Mouse (Mus musculus): ENCODE data around the gene Ano3. TPM values are rescaled to one million over a fixed set of nuclear protein-coding genes. Genes with fewer than 3 reads are reported as not detected.

The Ano3 gene
- polyA plus RNA-seq, 1 experiment from 2014 or later = 0.63 TPM

DNA sequence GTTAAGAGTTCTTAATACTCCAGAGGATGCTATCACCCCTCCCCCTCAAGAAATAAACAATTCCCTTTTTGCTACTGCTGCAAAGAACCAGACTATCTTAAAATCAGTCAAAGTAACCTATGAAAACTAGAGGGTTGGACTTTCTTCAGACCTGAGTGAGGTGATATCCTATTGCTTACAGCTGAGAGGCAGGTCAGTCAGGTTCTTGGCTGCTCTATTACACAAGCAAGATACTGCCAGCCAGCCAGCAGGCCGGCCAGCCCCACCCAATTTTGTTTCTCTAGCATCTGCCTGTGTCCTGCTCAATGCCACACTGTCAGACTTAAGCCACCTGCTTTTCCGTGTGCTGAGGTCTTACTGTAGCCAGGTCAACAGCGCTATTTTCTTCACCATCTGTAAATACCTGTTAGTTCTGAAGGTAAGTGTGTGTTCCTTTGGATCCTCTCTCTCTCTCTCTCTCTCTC, 229.4 kb downstream of the Ano3 start, which contains the start of gene Muc15:
Gene Muc15, plus strand, starts transcription at position 51 of the 464 bp plus-strand sequence.
- Histone ChIP-seq H3K27me3 (replicated peaks) (no peaks in the 10 kb centered on the region), H3K27ac (ENCODE audit: poor library complexity, severe bottlenecking) (no peak within 1 kb of the TSS), H3K36me3 (no peaks in the 10 kb centered on the region), H3K9me3 (replicated peaks) (no peaks in the 10 kb centered on the region), H3K4me3 (no peak within 1 kb of the TSS), H3K9ac (no peak within 1 kb of the TSS), H3K4me2 (no peak within 1 kb of the TSS), H3K4me1 (replicated peaks) (no peaks in the 10 kb centered on the region)
- ATAC-seq (ENCODE audit: insufficient number of reproducible peaks, low FRiP score) = no peak
- WGBS = 43% methylated on average over 3 of the region's 3 CpGs

GRCm38 (mm10) chr2:110719051-110719450, 231.7 kb downstream of the Ano3 start:
- ATAC-seq (ENCODE audit: insufficient number of reproducible peaks, low FRiP score) = no peak
- Histone ChIP-seq H3K27me3 (replicated peaks) (no peaks in the 10 kb centered on the region), H3K4me2 (no peak overlapping the region), H3K9ac (no peak overlapping the region), H3K9me3 (replicated peaks) (no peaks in the 10 kb centered on the region), H3K27ac (ENCODE audit: poor library complexity, severe bottlenecking) (no peak overlapping the region), H3K36me3 (no peaks in the 10 kb centered on the region), H3K4me1 (replicated peaks) (no peaks in the 10 kb centered on the region), H3K4me3 (no peak overlapping the region)

GRCm38 (mm10) chr2:110710055-110710720, 240.5 kb downstream of the Ano3 start:
- H3K9me3 ChIP-seq (replicated peaks) = no peaks in the 10 kb centered on the region
- no peak overlapping the region; the same call in 1 of the 2 replicates for H3K4me2 ChIP-seq
- H3K4me1 ChIP-seq (replicated peaks) = no peaks in the 10 kb centered on the region
- no peaks in the 10 kb centered on the region for H3K27me3 ChIP-seq (replicated peaks)
- ATAC-seq (ENCODE audit: insufficient number of reproducible peaks, low FRiP score) = no peak
- H3K4me3 ChIP-seq = no peak overlapping the region
- peak overlapping the region; percentile 15 for H3K27ac ChIP-seq (ENCODE audit: poor library complexity, severe bottlenecking)
- WGBS = 53% methylated on average over 10 of the region's 10 CpGs
- H3K36me3 ChIP-seq = no peaks in the 10 kb centered on the region
- no peak overlapping the region for H3K9ac ChIP-seq

GRCm38 (mm10) chr2:110709436-110709835, 241.3 kb downstream of the Ano3 start:
- Histone ChIP-seq H3K9me3 (replicated peaks) (no peaks in the 10 kb centered on the region), H3K27ac (ENCODE audit: poor library complexity, severe bottlenecking) (no peak overlapping the region), H3K4me1 (replicated peaks) (no peaks in the 10 kb centered on the region), H3K4me3 (no peak overlapping the region), H3K9ac (no peak overlapping the region), H3K36me3 (no peaks in the 10 kb centered on the region), H3K4me2 (no peak overlapping the region), H3K27me3 (replicated peaks) (no peaks in the 10 kb centered on the region)
- WGBS = 88% methylated on average over 3 of the region's 3 CpGs
- no peak for ATAC-seq (ENCODE audit: insufficient number of reproducible peaks, low FRiP score)

DNA sequence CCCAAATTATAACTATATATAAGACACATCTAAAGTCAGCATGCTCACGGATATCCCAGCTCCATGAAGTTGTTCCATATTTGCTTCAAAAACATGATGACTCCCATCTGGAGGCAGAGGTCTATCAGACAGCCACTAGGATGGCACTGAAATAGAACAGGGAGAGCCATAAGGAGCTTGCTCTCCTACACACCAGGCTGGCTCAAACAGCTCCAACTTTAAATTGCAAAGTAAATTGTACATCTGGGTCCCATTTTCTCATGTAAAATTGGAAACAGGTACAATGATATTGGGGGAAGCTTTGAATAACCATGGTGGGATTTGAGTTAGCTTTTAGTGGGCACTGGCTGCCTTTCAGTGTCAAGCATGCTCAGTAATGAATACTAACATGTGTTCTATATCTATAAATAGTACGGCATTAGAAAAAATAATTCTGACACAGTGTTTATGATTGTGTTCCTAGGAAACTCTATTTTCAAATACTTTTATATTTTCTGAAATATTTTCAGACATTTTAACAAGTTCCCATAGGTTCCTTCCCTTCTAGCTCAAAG, 279.6 kb downstream of the Ano3 start:
- WGBS = 81% methylated on average over 2 of the region's 2 CpGs
- no peak for ATAC-seq (ENCODE audit: insufficient number of reproducible peaks, low FRiP score)

DNA sequence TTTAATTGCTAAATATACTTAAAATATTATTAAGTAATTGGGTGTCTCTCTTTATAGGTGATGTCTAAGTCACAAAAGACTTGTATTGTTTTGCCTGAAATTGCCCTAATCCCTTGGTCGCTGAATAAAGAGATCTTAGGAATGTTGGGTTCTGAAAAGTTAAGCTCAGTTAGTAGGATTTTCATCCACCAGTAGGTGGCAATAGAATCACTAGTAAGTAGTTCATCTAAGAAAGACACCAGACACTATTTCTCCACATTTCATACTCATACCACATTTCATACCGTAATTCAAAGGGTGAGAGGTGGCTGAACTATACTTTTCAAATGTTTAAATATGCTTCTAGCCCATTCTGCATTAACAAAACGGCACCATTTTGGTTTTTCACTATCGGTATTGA, 287.4 kb downstream of the Ano3 start:
- Histone ChIP-seq H3K27me3 (replicated peaks) (no peaks in the 10 kb centered on the region), H3K9ac (no peak overlapping the region), H3K4me1 (replicated peaks) (peaks cover 2% of the 10 kb centered on the region; the same call in 1 of the 2 replicates), H3K36me3 (no peaks in the 10 kb centered on the region), H3K9me3 (replicated peaks) (no peaks in the 10 kb centered on the region), H3K4me3 (no peak overlapping the region), H3K27ac (ENCODE audit: poor library complexity, severe bottlenecking) (no peak overlapping the region), H3K4me2 (no peak overlapping the region)
- no peak for ATAC-seq (ENCODE audit: insufficient number of reproducible peaks, low FRiP score)
- 43% methylated on average over 4 of the region's 4 CpGs for WGBS

More for the DNA sequence above, 279.6 kb downstream of the Ano3 start:
- H3K4me1 ChIP-seq (replicated peaks) = peaks cover 6% of the 10 kb centered on the region; the same call in 1 of the 2 replicates
- no peak overlapping the region for H3K4me3 ChIP-seq
- no peak overlapping the region for H3K27ac ChIP-seq (ENCODE audit: poor library complexity, severe bottlenecking)
- H3K9ac ChIP-seq = no peak overlapping the region
- no peaks in the 10 kb centered on the region for H3K27me3 ChIP-seq (replicated peaks)
- H3K4me2 ChIP-seq = no peak overlapping the region
- no peaks in the 10 kb centered on the region for H3K9me3 ChIP-seq (replicated peaks)
- no peaks in the 10 kb centered on the region for H3K36me3 ChIP-seq

- H3K4me1 ChIP-seq (replicated peaks) = no peaks in the 10 kb centered on the region
- no peaks in the 10 kb centered on the region for H3K9me3 ChIP-seq (replicated peaks)
- H3K27ac ChIP-seq (ENCODE audit: poor library complexity, severe bottlenecking) = no peak overlapping the region
- no peaks in the 10 kb centered on the region for H3K36me3 ChIP-seq
- no peaks in the 10 kb centered on the region for H3K27me3 ChIP-seq (replicated peaks)
- H3K4me3 ChIP-seq = no peak overlapping the region
- no peak for ATAC-seq (ENCODE audit: insufficient number of reproducible peaks, low FRiP score)
- no peak overlapping the region for H3K4me2 ChIP-seq
- no peak overlapping the region for H3K9ac ChIP-seq
Observed at GRCm38 (mm10) chr2:110644846-110645245, 305.9 kb downstream of the Ano3 start.

- no peaks in the 10 kb centered on the region for H3K4me1 ChIP-seq (replicated peaks)
- H3K4me2 ChIP-seq = no peak overlapping the region
- H3K9me3 ChIP-seq (replicated peaks) = no peaks in the 10 kb centered on the region
- 50% methylated on average over 1 of the region's 1 CpGs for WGBS
- no peak overlapping the region for H3K4me3 ChIP-seq
- H3K9ac ChIP-seq = no peak overlapping the region
- no peak for ATAC-seq (ENCODE audit: insufficient number of reproducible peaks, low FRiP score)
- H3K27ac ChIP-seq (ENCODE audit: poor library complexity, severe bottlenecking) = no peak overlapping the region
- no peaks in the 10 kb centered on the region for H3K36me3 ChIP-seq
- H3K27me3 ChIP-seq (replicated peaks) = no peaks in the 10 kb centered on the region
Observed at GRCm38 (mm10) chr2:110644358-110644757, 306.4 kb downstream of the Ano3 start.

Other genes starting within 250 kb of the Ano3 start
- gene Muc15, start 229.6 kb downstream of the Ano3 start, polyA plus RNA-seq (2016; fragmentation: Nextera tagmentation; extraction: Ambion mirVana) = not detected in 2 replicates
- not detected in 2 replicates for gene Gm13941, start 155.1 kb upstream of the Ano3 start, polyA plus RNA-seq (2016; fragmentation: Nextera tagmentation; extraction: Ambion mirVana)
- not detected in 2 replicates for gene Gm15130, start 202.0 kb upstream of the Ano3 start, polyA plus RNA-seq (2016; fragmentation: Nextera tagmentation; extraction: Ambion mirVana)

Data from heart, embryonic 12.5 days (tissue).